Mouse (Mus musculus): ENCODE results near the gene Npas2. TPM values are rescaled to one million over a fixed set of nuclear protein-coding genes. Genes with fewer than 3 reads are reported as not detected.

Npas2 gene
- polyA plus RNA-seq, 1 experiment from 2014 or later: 2.4 TPM

- H3K9ac ChIP-seq: no peak overlapping the region
- no peak overlapping the region for H3K4me3 ChIP-seq
- peak; percentile 79 for ATAC-seq (replicated peaks; ENCODE audit: insufficient number of reproducible peaks, insufficient read depth, low FRiP score, low read depth)
- no peak overlapping the region for H3K4me2 ChIP-seq
- H3K4me1 ChIP-seq (replicated peaks): peaks cover 13% of the 10 kb centered on the region
- no peaks in the 10 kb centered on the region for H3K9me3 ChIP-seq (replicated peaks)
- 23% methylated on average over 4 of the region's 4 CpGs for WGBS
- peak overlapping the region; percentile 70 for H3K27ac ChIP-seq
- H3K27me3 ChIP-seq: no peaks in the 10 kb centered on the region
- no peaks in the 10 kb centered on the region for H3K36me3 ChIP-seq
These were observed 94.3 kb downstream of the Npas2 start for GRCm38 (mm10) chr1:39287831-39288230.

GRCm38 (mm10) chr1:39288425-39288824 is 94.9 kb downstream of the Npas2 start:
- WGBS: 62% methylated on average over 3 of the region's 3 CpGs
- Histone ChIP-seq H3K4me3 (no peak overlapping the region), H3K36me3 (no peaks in the 10 kb centered on the region), H3K4me2 (no peak overlapping the region), H3K4me1 (replicated peaks) (peaks cover 13% of the 10 kb centered on the region), H3K9me3 (replicated peaks) (no peaks in the 10 kb centered on the region), H3K27me3 (no peaks in the 10 kb centered on the region), H3K27ac (peak overlapping the region; percentile 70; the same call in 1 of the 2 replicates), H3K9ac (no peak overlapping the region)
- no peak for ATAC-seq (replicated peaks; ENCODE audit: insufficient number of reproducible peaks, insufficient read depth, low FRiP score, low read depth)

GRCm38 (mm10) chr1:39292001-39292400 is 98.5 kb downstream of the Npas2 start:
- Histone ChIP-seq H3K27ac (no peak overlapping the region), H3K4me2 (no peak overlapping the region), H3K4me3 (no peak overlapping the region), H3K27me3 (no peaks in the 10 kb centered on the region), H3K9me3 (replicated peaks) (no peaks in the 10 kb centered on the region), H3K9ac (no peak overlapping the region), H3K4me1 (replicated peaks) (peaks cover 13% of the 10 kb centered on the region), H3K36me3 (no peaks in the 10 kb centered on the region)
- WGBS: 52% methylated on average over 3 of the region's 3 CpGs
- ATAC-seq (replicated peaks; ENCODE audit: insufficient number of reproducible peaks, insufficient read depth, low FRiP score, low read depth): no peak

GRCm38 (mm10) chr1:39298294-39298693 is 104.8 kb downstream of the Npas2 start:
- no peaks in the 10 kb centered on the region for H3K27me3 ChIP-seq
- no peak overlapping the region for H3K4me3 ChIP-seq
- H3K4me2 ChIP-seq: no peak overlapping the region
- H3K27ac ChIP-seq: no peak overlapping the region
- ATAC-seq (replicated peaks; ENCODE audit: insufficient number of reproducible peaks, insufficient read depth, low FRiP score, low read depth): no peak
- WGBS: 80% methylated on average over 9 of the region's 9 CpGs
- H3K36me3 ChIP-seq: no peaks in the 10 kb centered on the region
- no peak overlapping the region for H3K9ac ChIP-seq
- no peaks in the 10 kb centered on the region for H3K4me1 ChIP-seq (replicated peaks)
- H3K9me3 ChIP-seq (replicated peaks): no peaks in the 10 kb centered on the region

GRCm38 (mm10) chr1:39300243-39300642 is 106.7 kb downstream of the Npas2 start:
- Histone ChIP-seq H3K27ac (no peak overlapping the region), H3K9me3 (replicated peaks) (no peaks in the 10 kb centered on the region), H3K36me3 (no peaks in the 10 kb centered on the region), H3K4me2 (no peak overlapping the region), H3K4me3 (no peak overlapping the region), H3K9ac (no peak overlapping the region), H3K4me1 (replicated peaks) (no peaks in the 10 kb centered on the region), H3K27me3 (no peaks in the 10 kb centered on the region)
- ATAC-seq (replicated peaks; ENCODE audit: insufficient number of reproducible peaks, insufficient read depth, low FRiP score, low read depth): no peak
- 89% methylated on average over 9 of the region's 9 CpGs for WGBS

GRCm38 (mm10) chr1:39300676-39301075 is 107.1 kb downstream of the Npas2 start:
- no peak overlapping the region for H3K4me2 ChIP-seq
- no peak for ATAC-seq (replicated peaks; ENCODE audit: insufficient number of reproducible peaks, insufficient read depth, low FRiP score, low read depth)
- WGBS: 93% methylated on average over 6 of the region's 6 CpGs
- H3K27ac ChIP-seq: no peak overlapping the region
- no peaks in the 10 kb centered on the region for H3K27me3 ChIP-seq
- H3K9ac ChIP-seq: no peak overlapping the region
- no peaks in the 10 kb centered on the region for H3K9me3 ChIP-seq (replicated peaks)
- H3K4me1 ChIP-seq (replicated peaks): no peaks in the 10 kb centered on the region
- no peaks in the 10 kb centered on the region for H3K36me3 ChIP-seq
- no peak overlapping the region for H3K4me3 ChIP-seq

GRCm38 (mm10) chr1:39302246-39302645 is 108.7 kb downstream of the Npas2 start:
- Histone ChIP-seq H3K4me2 (no peak overlapping the region), H3K4me3 (no peak overlapping the region), H3K27me3 (no peaks in the 10 kb centered on the region), H3K9me3 (replicated peaks) (no peaks in the 10 kb centered on the region), H3K36me3 (no peaks in the 10 kb centered on the region), H3K9ac (no peak overlapping the region), H3K27ac (no peak overlapping the region), H3K4me1 (replicated peaks) (peaks cover 5% of the 10 kb centered on the region)
- WGBS: 92% methylated on average over 7 of the region's 7 CpGs
- no peak for ATAC-seq (replicated peaks; ENCODE audit: insufficient number of reproducible peaks, insufficient read depth, low FRiP score, low read depth)

- no peaks in the 10 kb centered on the region for H3K27me3 ChIP-seq
- peaks cover 10% of the 10 kb centered on the region for H3K4me1 ChIP-seq (replicated peaks)
- H3K36me3 ChIP-seq: no peaks in the 10 kb centered on the region
- no peak overlapping the region for H3K4me2 ChIP-seq
- WGBS: 61% methylated on average over 4 of the region's 4 CpGs
- H3K4me3 ChIP-seq: no peak overlapping the region
- no peak for ATAC-seq (replicated peaks; ENCODE audit: insufficient number of reproducible peaks, insufficient read depth, low FRiP score, low read depth)
- H3K9ac ChIP-seq: no peak overlapping the region
- no peaks in the 10 kb centered on the region for H3K9me3 ChIP-seq (replicated peaks)
- H3K27ac ChIP-seq: no peak overlapping the region
These were observed 109.6 kb downstream of the Npas2 start for GRCm38 (mm10) chr1:39303054-39303649.

- Histone ChIP-seq H3K27ac (no peak overlapping the region), H3K36me3 (no peaks in the 10 kb centered on the region), H3K27me3 (no peaks in the 10 kb centered on the region), H3K4me1 (replicated peaks) (peaks cover 10% of the 10 kb centered on the region), H3K9me3 (replicated peaks) (no peaks in the 10 kb centered on the region), H3K4me3 (no peak overlapping the region), H3K4me2 (no peak overlapping the region), H3K9ac (no peak overlapping the region)
- ATAC-seq (replicated peaks; ENCODE audit: insufficient number of reproducible peaks, insufficient read depth, low FRiP score, low read depth): no peak
These were observed 113.8 kb downstream of the Npas2 start for GRCm38 (mm10) chr1:39307291-39307690.

- H3K4me3 ChIP-seq: no peak overlapping the region
- WGBS: 70% methylated on average over 2 of the region's 2 CpGs
- H3K4me1 ChIP-seq (replicated peaks): peaks cover 10% of the 10 kb centered on the region
- no peaks in the 10 kb centered on the region for H3K27me3 ChIP-seq
- no peak overlapping the region for H3K4me2 ChIP-seq
- H3K9me3 ChIP-seq (replicated peaks): no peaks in the 10 kb centered on the region
- H3K36me3 ChIP-seq: no peaks in the 10 kb centered on the region
- no peak overlapping the region for H3K9ac ChIP-seq
- H3K27ac ChIP-seq: no peak overlapping the region
- ATAC-seq (replicated peaks; ENCODE audit: insufficient number of reproducible peaks, insufficient read depth, low FRiP score, low read depth): no peak
These were observed 114.4 kb downstream of the Npas2 start for GRCm38 (mm10) chr1:39307971-39308370.

GRCm38 (mm10) chr1:39309548-39309947 is 116.0 kb downstream of the Npas2 start:
- H3K27me3 ChIP-seq: no peaks in the 10 kb centered on the region
- no peaks in the 10 kb centered on the region for H3K9me3 ChIP-seq (replicated peaks)
- no peak overlapping the region for H3K27ac ChIP-seq
- ATAC-seq (replicated peaks; ENCODE audit: insufficient number of reproducible peaks, insufficient read depth, low FRiP score, low read depth): no peak
- peaks cover 10% of the 10 kb centered on the region for H3K4me1 ChIP-seq (replicated peaks)
- 83% methylated on average over 7 of the region's 7 CpGs for WGBS
- no peaks in the 10 kb centered on the region for H3K36me3 ChIP-seq
- H3K9ac ChIP-seq: no peak overlapping the region
- no peak overlapping the region for H3K4me2 ChIP-seq
- no peak overlapping the region for H3K4me3 ChIP-seq

GRCm38 (mm10) chr1:39312345-39312967 is 118.9 kb downstream of the Npas2 start:
- no peak overlapping the region for H3K4me3 ChIP-seq
- no peak for ATAC-seq (replicated peaks; ENCODE audit: insufficient number of reproducible peaks, insufficient read depth, low FRiP score, low read depth)
- no peaks in the 10 kb centered on the region for H3K9me3 ChIP-seq (replicated peaks)
- no peaks in the 10 kb centered on the region for H3K27me3 ChIP-seq
- no peak overlapping the region for H3K27ac ChIP-seq
- H3K36me3 ChIP-seq: no peaks in the 10 kb centered on the region
- H3K9ac ChIP-seq: no peak overlapping the region
- 89% methylated on average over 25 of the region's 25 CpGs for WGBS
- no peak overlapping the region for H3K4me2 ChIP-seq
- peaks cover 3% of the 10 kb centered on the region; the same call in 1 of the 2 replicates for H3K4me1 ChIP-seq (replicated peaks)
